Mouse (Mus musculus): Measurements from ENCODE around the gene Lgals9. TPM values are rescaled to one million over a fixed set of nuclear protein-coding genes. Genes with fewer than 3 reads are reported as not detected.

Lgals9 gene
- 100 to 1,000 TPM; 120 to 141 TPM for total RNA-seq (2023)

GRCm38 (mm10) chr11:78984483-78985177, at the start of gene Lgals9:
Gene Lgals9, minus strand, starts transcription at chr11:78984946.

GRCm38 (mm10) chr11:78920411-78920939, 64.3 kb downstream of the Lgals9 start, which contains the start of gene Nos2:
Gene Nos2, plus strand, starts transcription at chr11:78920787.

Other genes with a start within 250 kb of the Lgals9 start
- gene Ccnq, start 233.2 kb downstream of the Lgals9 start, total RNA-seq (2023) = 10 to 100 TPM; 12.5 to 15.4 TPM
- gene Lyrm9, start 158.4 kb downstream of the Lgals9 start, total RNA-seq (2023) = 1 to 10 TPM; 4.1 to 9.1 TPM
- gene Nos2, start 64.2 kb downstream of the Lgals9 start, total RNA-seq (2023) = not detected
- gene Ksr1, start 161.5 kb upstream of the Lgals9 start, total RNA-seq (2023) = 10 to 100 TPM; 12.9 to 14.7 TPM